Mouse (Mus musculus) olfactory bulb, adult 2 months (tissue): ENCODE data around the gene Grm3. TPM values are rescaled to one million over a fixed set of nuclear protein-coding genes. Genes with fewer than 3 reads are reported as not detected.

Experiments used
- H3K27ac ChIP-seq: fragments of 200-500 bp; 2 replicates; pipeline ENCODE4 v1.5.1; 2012; ENCODE audit warnings: low read depth, low read length; ENCODE audit not compliant: insufficient read depth
- H3K4me1 ChIP-seq: fragments of 200-500 bp; 2 replicates; pipeline ENCODE4 v1.6.1; 2012; ENCODE audit warnings: low read length; ENCODE audit not compliant: control insufficient read depth, insufficient read depth
- H3K4me3 ChIP-seq: fragments of 200-500 bp; 2 replicates; pipeline ENCODE4 v1.5.1; 2012; ENCODE audit warnings: mild to moderate bottlenecking, low read depth, low read length, moderate library complexity; ENCODE audit not compliant: insufficient read depth
- CTCF ChIP-seq: fragments of 200-500 bp; IDR thresholded peaks from 2 replicates; pipeline ENCODE4 v1.5.1; 2012; ENCODE audit warnings: low read depth, mild to moderate bottlenecking, low read length, moderate library complexity; ENCODE audit not compliant: insufficient read depth
- POLR2A ChIP-seq: fragments of 200-500 bp; IDR thresholded peaks from 2 replicates; pipeline ENCODE4 v1.6.1; 2012; ENCODE audit warnings: mild to moderate bottlenecking, low read depth, low read length, moderate library complexity; ENCODE audit not compliant: insufficient read depth
- WGBS: fragments of 180-500 bp; shearing (Covaris S2); methylation state at CpG from one replicate; pipeline ENCODE4 v1.1.7; 2018; 5-methylcytosine and 5-hydroxymethylcytosine counted together
- polyA plus RNA-seq: library from polyadenylated mRNA; stranded (reverse); fragments of >200 nt; gene quantifications from 2 replicates; pipeline ENCODE4 v1.2.4, GENCODE M21; 2012; ENCODE audit warnings: low replicate concordance; ENCODE audit not compliant: missing spikeins, insufficient read depth, insufficient read length

Grm3 gene
- polyA plus RNA-seq, 1 experiment, result not detected

DNA sequence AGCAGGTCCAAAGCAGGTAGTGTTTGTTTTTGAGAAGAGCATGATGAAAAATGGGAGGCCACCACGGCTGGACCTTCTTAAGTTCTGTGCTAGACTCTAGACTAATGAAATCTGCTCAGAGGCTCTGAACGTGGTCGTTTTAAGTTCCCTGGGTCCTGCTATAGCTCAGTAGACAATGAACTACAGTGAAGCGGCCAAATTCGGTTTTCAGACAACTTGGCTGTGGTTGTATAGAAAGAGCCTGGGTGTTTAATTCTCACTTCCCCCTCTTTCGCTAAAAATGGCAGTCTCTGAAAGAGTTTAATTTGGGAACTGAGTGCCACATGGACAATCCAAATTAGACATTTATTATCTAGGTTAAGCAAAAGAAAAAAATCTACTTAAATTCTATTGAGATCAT, 154.0 kb downstream of the Grm3 start:
- 38% methylated on average over 6 of the region's 6 CpGs for WGBS
- no peaks in the 10 kb centered on the region for H3K4me1 ChIP-seq
- no peak overlapping the region for H3K4me3 ChIP-seq
- no peak for TF ChIP-seq POLR2A
- no peak for TF ChIP-seq CTCF
- no peak overlapping the region for H3K27ac ChIP-seq

GRCm38 (mm10) chr5:9557706-9558105, 167.3 kb downstream of the Grm3 start:
- Histone ChIP-seq H3K4me3 (no peak overlapping the region), H3K4me1 (no peaks in the 10 kb centered on the region), H3K27ac (no peak overlapping the region)
- TF ChIP-seq POLR2A (no peak), CTCF (no peak)
- 38% methylated on average over 3 of the region's 3 CpGs for WGBS

- no peaks in the 10 kb centered on the region for H3K4me1 ChIP-seq
- no peak overlapping the region for H3K27ac ChIP-seq
- no peak overlapping the region for H3K4me3 ChIP-seq
- no peak for TF ChIP-seq POLR2A
- TF ChIP-seq CTCF, result no peak
- WGBS, result 9% methylated on average over 8 of the region's 8 CpGs
Observed at GRCm38 (mm10) chr5:9540822-9541557, 184.0 kb downstream of the Grm3 start.

DNA sequence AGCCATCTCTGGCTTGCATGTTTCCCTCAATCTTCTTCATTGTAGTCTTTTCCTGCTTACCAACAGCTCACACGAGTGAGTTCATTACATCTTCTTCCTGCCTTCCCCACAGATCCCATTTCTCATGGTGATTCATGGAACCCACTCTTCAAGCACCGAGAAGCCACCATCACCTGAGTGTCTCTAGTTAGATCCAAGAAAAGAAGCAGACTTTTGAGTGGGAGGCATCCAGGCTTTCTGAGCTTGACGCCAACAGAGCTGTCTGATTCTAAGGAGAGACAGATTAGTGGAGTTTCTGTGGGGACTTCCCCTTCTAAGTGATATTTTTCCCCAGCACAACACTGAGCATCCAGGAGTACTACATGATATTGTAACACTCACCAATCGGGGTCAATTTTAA, 199.5 kb downstream of the Grm3 start:
- WGBS, result 78% methylated on average over 4 of the region's 4 CpGs
- Histone ChIP-seq H3K4me3 (no peak overlapping the region), H3K27ac (no peak overlapping the region), H3K4me1 (no peaks in the 10 kb centered on the region)
- TF ChIP-seq POLR2A (no peak), CTCF (no peak)

DNA sequence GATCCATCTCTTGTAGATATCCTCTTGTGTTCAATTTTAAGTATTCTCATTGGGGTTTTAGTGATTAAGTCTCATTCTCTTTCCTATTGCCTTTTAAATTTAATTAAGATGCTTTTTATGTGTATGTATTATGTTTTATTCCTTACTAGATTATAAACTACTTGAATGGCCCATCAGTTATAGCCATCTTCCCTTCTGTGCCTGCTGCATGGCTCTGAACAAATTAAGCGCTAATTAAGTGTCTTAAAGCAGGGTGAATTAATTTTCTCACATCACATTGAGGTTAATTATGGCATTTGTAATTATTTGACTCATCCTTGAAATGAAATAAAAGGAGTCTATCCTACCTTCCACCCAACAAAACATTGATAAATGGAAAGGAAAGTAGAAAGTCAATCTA, 213.9 kb downstream of the Grm3 start:
- 94% methylated on average over 1 of the region's 1 CpGs for WGBS
- H3K4me3 ChIP-seq, result no peak overlapping the region
- no peak overlapping the region for H3K27ac ChIP-seq
- H3K4me1 ChIP-seq, result no peaks in the 10 kb centered on the region
- TF ChIP-seq CTCF, result no peak
- no peak for TF ChIP-seq POLR2A

DNA sequence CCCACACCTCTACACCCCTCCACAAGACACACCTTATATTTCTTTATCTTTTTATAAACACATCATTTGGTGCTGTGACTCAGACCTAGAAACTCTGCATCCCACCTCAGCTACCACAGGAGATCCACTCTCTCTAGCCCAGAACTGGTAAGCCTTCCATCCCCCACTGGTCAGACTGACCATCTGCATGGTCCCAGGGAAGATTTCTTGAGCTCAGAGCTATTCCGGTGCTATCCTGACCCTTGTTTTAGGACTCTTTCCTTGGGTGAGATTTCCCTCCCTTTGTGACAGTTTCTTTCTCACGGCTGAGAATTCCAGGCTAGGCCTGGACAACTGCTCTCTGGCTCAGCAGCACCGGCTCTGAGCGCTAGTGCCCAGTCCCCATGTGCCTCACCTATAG, 227.7 kb downstream of the Grm3 start:
- no peak for TF ChIP-seq CTCF
- no peak for TF ChIP-seq POLR2A
- 79% methylated on average over 4 of the region's 4 CpGs for WGBS
- no peaks in the 10 kb centered on the region for H3K4me1 ChIP-seq

GRCm38 (mm10) chr5:9495456-9495855, 229.5 kb downstream of the Grm3 start:
- WGBS, result 45% methylated on average over 5 of the region's 5 CpGs
- TF ChIP-seq CTCF (no peak), POLR2A (no peak)

More for the DNA sequence above, 227.7 kb downstream of the Grm3 start:
- H3K27ac ChIP-seq, result no peak overlapping the region
- no peak overlapping the region for H3K4me3 ChIP-seq

GRCm38 (mm10) chr5:9477587-9477986, 247.4 kb downstream of the Grm3 start:
- Histone ChIP-seq H3K4me3 (no peak overlapping the region), H3K27ac (no peak overlapping the region), H3K4me1 (no peaks in the 10 kb centered on the region)
- TF ChIP-seq CTCF (no peak), POLR2A (no peak)
- WGBS, result 89% methylated on average over 3 of the region's 3 CpGs

More at GRCm38 (mm10) chr5:9495456-9495855, 229.5 kb downstream of the Grm3 start:
- no peak overlapping the region for H3K4me3 ChIP-seq
- H3K4me1 ChIP-seq, result no peaks in the 10 kb centered on the region
- no peak overlapping the region for H3K27ac ChIP-seq

- Histone ChIP-seq H3K27ac (no peak overlapping the region), H3K4me1 (no peaks in the 10 kb centered on the region), H3K4me3 (no peak overlapping the region)
- WGBS, result 91% methylated on average over 2 of the region's 2 CpGs
- TF ChIP-seq CTCF (no peak), POLR2A (no peak)
Observed at GRCm38 (mm10) chr5:9453298-9453697, 271.7 kb downstream of the Grm3 start.

DNA sequence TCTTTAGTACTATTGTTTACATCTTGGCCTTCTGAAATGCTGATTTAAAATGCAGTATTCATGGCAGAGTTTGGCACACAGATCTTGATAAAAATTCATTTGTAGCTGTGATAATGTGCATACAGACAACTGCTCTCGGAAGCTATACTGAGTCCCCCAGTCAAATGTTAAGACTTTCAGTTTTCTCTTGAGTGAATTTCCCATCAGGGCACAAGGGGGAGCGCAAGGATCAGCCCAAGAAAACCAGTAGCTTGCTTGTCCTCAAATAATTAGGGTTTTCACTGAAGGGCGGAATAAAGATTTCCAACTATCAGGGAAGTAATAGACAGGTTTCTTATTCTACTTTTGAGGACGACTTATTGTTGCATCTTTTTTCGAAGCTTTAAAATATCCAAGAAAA, 275.4 kb downstream of the Grm3 start:
- WGBS, result 37% methylated on average over 5 of the region's 5 CpGs
- Histone ChIP-seq H3K4me3 (no peak overlapping the region), H3K27ac (no peak overlapping the region), H3K4me1 (no peaks in the 10 kb centered on the region)
- TF ChIP-seq POLR2A, result no peak
